Mouse (Mus musculus): ENCODE data around the gene Cdca4.

The Cdca4 gene

GRCm38 (mm10) chr12:112798332-112798681 lies 30.9 kb downstream of the Cdca4 start:
- DNase-seq, result no peak

- DNase-seq, result no peak
These were observed 31.4 kb downstream of the Cdca4 start for GRCm38 (mm10) chr12:112797672-112798331.

- DNase-seq, result no peak
These were observed 32.4 kb downstream of the Cdca4 start for GRCm38 (mm10) chr12:112796551-112797510.

GRCm38 (mm10) chr12:112795466-112796104 lies 33.6 kb downstream of the Cdca4 start:
- DNase-seq, result no peak

GRCm38 (mm10) chr12:112794998-112795397 lies 34.2 kb downstream of the Cdca4 start:
- DNase-seq, result no peak

GRCm38 (mm10) chr12:112794356-112794816 lies 34.8 kb downstream of the Cdca4 start:
- no peak for DNase-seq

- peak; percentile 38 to 51 for DNase-seq
These were observed 35.4 kb downstream of the Cdca4 start for GRCm38 (mm10) chr12:112793601-112794355.

- no peak for DNase-seq
These were observed 38.2 kb downstream of the Cdca4 start for GRCm38 (mm10) chr12:112791026-112791425.

- DNase-seq, result no peak
These were observed 54.7 kb downstream of the Cdca4 start for GRCm38 (mm10) chr12:112774481-112774880.

GRCm38 (mm10) chr12:112774026-112774425 lies 55.2 kb downstream of the Cdca4 start:
- no peak for DNase-seq

GRCm38 (mm10) chr12:112773366-112773765 lies 55.9 kb downstream of the Cdca4 start:
- DNase-seq, result no peak

- no peak for DNase-seq
These were observed 56.9 kb downstream of the Cdca4 start for GRCm38 (mm10) chr12:112772306-112772705.

GRCm38 (mm10) chr12:112770396-112770795 lies 58.8 kb downstream of the Cdca4 start:
- no peak for DNase-seq

Measured in cerebellum, postnatal 25 days (tissue).